Mouse (Mus musculus): ENCODE measurements at regions not wholly inside any gene's neighbourhood (a gene's known extent, or its start where the extent isn't known, plus 50 kb on each side); places are given as distances from the start of the nearest gene placed in this dataset.

DNA sequence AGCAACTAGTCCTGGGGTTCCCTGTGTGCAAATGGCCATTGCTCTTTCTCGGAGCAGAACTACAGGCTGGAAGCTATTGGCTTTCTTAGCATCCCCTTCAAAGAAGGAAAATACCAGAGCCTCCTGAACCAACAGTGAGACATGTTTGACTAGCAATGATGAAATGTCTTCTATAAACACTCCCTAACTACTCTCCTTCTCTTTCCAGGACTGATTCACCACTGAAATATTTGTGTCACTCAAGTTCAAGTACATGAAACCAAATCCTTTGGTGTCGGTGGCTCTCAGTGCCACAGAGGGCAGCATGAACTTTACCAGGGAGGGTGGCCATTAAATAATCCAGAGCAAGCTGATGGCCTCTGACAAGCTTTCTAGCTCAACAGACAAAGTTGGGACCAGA lies 270.0 kb downstream of the Osr1 start:
- TF ChIP-seq CTCF (IDR thresholded peaks at IDR 0.05; ENCODE audit: borderline replicate concordance, extremely low read depth, insufficient read depth, insufficient read length) (no peak), POLR2A (IDR thresholded peaks at IDR 0.05; ENCODE audit: borderline replicate concordance, extremely low read depth, insufficient read depth, insufficient read length, poor library complexity, severe bottlenecking) (no peak)
